Mouse (Mus musculus): ENCODE measurements around the gene Inip.

Inip gene

DNA sequence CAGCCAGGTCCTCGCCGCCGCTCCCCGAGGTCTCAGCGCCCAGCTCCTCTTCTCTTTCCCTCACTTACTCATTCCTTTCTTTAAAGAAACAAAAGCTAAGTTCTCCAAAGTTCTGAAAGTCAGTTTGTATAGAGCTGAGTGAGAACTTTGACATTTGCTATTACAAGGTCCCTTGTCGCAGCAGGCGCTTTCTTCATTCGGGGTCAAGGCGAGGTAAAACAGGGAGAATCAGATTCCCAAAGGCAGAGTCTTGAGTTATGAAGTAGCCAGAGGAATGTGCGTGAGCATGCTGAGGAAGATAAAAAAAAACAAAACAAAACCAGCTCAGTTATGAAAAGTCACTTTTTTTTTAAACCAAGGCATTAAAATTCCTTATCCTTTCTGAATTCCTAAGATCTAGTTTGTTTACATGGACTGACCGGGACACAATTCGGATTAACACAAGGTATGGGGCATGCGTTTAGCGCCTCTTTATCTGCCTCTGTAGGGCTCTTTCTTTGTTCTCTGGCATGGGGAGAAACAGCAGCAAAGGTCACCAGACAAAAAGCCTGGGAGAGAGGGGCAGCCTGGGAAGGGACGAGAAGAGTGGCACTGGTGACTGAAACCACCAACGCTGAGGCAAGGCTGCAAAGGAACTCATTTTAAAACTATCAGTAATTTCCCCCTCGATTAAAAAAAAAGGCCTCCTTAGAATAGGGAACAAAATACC, 29.1 kb downstream of the Inip start:
- in situ Hi-C loops (cut with MboI, MseI): loop anchor here (5.0 kb wide), 1 partner anchor 735 kb away; the partner anchor contains the start of gene Gng10

DNA sequence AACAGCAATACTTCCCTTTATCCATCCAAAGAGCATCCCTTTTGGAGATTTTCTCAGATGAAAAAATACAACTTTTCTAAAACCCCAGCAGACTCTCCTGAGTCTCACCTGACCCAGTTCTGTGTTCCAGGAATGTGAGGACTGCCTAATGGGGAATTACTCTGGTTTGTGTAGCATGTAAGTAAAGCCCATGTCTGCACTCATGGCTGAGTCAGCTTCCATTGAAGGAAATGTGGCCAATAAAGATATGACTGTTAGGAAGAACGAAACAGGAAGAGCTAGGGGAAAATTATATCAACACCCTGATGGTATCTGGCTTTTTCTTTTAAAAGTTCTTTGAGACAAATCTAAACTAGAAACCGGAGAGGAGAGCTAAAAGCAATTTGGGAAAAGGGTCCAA, 33.7 kb downstream of the Inip start:
- in situ Hi-C loops (cut with MboI, MseI): loop anchor here (10.0 kb wide), 1 partner anchor 163 kb away; no protein-coding TSS in a partner anchor

DNA sequence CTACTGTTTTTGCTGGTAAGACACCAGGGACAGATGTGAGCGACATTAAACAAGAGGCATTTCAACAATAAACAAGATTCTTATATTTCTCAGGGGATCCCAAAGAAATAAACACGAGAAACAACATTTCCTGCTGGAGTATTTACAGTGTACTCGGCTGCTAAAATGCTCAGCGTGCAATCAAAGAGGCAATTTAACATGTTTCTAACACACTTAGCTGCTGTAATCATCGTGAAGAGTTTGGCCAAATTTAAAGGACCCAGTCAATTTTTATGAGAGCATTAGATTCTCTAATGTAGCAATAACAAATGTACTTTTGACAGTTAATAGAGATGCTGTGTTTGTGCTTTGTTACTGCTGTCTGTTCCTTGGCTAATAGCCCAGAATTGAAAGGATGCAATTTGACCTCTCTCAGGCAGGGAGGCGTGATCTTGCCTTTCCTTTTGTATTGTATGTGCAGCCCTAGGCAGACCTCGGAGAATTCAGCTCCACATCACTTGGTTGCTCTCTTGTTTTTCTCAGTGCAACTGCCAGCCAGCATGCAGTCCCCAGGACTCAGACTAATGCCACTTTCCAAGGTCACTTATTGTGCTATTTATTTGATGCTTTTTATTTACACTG, 35.9 kb downstream of the Inip start:
- in situ Hi-C loops (cut with MboI, MseI): loop anchor here (10.0 kb wide), 1 partner anchor 161 kb away; no protein-coding TSS in a partner anchor

DNA sequence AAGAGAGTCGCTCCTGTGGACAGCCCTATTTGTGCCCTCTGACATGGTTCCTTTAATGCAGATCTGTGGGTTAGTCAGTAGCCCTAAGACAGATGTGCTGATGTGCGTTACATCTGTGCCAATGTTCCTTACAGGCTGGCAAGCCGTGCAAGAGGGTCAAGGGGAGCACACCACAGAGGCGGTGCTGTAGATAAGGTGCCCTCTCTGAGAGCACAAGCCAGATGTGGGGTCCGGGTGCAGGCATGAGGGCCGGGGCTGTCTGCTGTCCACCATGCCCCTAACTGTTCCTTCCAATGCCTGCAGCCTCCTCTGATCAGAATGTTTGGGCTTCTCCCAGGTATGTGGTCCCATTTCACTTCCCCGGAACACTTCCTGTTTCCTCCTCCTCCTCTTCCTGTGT, 36.4 kb downstream of the Inip start:
- in situ Hi-C loops (cut with MboI, MseI): loop anchor here (10.0 kb wide), 1 partner anchor 160 kb away; no protein-coding TSS in a partner anchor

DNA sequence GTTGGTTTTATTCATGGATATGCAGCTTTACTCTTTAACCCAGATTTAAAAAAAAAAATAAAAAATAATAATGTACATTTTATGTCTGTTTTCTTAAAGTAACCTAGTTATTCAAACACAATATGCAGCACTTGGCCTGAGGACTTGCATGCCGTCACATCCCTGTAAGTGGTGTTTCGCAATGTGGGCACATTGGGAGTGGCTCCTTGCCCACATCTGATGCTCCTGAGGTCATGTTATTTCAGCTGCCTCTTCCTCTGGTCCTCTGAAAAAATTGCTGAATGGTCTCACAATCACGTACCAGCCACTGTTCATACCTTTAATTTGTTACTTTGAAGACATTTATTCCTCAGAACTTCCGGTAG, 40.0 kb downstream of the Inip start:
- in situ Hi-C loops (cut with MboI, MseI): loop anchor here (10.0 kb wide), 1 partner anchor 157 kb away; no protein-coding TSS in a partner anchor

DNA sequence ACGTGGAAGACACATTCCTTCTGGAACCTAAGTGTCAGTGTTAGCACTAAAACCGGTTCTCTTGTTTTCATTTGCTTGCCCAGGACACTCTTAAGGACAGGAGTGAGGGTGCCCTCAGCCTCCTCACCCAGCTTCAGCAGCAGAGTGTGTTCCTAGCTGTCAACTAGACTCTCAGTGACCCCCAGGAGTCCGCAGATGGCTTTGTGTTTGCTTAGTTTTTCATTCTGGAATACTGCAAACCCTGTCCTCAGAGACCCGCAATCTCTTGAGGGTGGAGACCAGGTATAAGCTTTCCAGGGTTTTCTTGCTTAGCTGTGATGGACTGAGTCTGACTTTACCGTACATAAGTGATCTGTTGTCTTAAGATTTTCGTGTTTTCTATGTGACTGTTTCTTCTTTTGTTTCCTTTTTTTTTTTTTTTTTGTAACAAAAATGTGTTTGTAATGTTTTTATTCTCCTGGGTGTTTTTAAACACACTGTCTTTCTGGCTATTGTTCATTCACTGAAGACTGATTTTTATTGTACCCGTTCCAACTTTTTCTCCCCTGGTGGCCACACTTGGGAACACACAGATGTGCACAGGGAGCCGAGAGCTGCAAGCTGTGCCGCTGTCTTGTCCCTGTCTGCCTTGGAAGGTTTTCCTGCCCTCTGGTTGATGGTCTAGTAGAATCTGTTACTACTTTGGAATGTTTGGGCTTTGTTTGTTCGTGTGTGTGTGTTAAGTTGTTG, 40.6 kb downstream of the Inip start:
- in situ Hi-C loops (cut with MboI, MseI): loop anchor here (10.0 kb wide), 1 partner anchor 156 kb away; no protein-coding TSS in a partner anchor

DNA sequence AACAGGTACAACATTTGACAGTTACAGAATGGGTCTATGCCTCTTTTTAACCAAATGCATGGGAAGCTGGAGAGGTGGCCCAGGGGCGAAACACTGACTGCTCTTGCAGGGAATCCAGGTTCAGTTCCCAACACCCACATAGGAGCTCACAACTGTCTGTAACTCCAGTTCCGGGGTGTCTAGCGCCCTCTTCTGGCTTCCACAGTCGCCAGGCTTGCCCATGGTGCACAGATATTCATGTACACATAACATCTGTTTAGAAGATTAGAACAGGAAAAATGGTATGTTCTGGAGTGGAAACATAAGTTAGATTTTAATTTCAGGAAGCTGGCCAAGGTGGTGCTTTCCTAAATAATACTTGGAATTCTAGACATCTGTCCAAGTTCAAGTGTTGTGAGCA, 41.4 kb downstream of the Inip start:
- in situ Hi-C loops (cut with MboI, MseI): loop anchor here (10.0 kb wide), 1 partner anchor 155 kb away; no protein-coding TSS in a partner anchor

DNA sequence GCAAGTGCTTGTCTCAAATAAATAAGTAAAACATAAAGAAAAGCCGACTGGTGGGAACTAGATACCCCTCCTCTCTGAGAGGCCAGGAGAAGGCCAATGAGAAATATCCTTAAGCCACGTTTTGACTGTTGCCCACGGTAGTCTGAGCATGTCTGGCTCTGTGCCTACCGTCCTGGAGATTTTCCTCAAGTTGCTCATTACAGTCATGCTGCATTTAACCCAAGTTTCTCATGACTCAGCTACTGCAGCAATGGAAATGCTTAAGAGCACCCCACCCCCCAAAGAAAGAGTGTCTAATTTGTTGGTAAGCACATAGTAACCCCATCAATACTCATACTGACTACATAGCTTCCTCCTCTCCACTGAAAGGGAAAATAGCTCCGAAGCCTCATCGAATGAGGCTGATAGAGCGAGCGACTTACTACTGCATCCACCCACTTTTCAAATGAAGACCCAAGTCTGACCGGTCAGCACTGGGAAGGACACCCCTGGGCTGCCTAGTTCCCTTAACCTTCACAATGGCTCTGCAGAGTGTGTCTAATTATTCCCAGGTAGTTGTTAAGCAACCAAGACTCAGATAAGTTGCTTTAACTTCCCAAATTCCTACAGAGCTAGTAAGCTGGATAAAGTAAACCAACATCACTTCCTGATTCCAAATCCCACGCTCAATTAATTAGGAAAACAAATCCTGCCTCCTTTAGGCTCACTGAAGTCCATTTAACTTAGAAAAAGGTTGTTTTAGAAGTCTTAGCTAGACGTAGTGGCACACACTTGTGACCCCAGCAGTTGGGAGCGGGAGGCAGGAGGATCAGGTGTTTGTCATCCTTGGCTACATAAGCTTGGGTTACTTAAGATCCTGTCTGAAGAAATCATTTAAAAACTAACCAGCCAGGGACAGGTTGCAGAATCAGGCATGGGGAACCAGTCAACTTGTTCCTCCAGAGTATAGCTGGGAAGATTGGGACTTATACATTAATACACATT, 43.6 kb downstream of the Inip start:
- in situ Hi-C loops (cut with MboI, MseI): no loop called here

DNA sequence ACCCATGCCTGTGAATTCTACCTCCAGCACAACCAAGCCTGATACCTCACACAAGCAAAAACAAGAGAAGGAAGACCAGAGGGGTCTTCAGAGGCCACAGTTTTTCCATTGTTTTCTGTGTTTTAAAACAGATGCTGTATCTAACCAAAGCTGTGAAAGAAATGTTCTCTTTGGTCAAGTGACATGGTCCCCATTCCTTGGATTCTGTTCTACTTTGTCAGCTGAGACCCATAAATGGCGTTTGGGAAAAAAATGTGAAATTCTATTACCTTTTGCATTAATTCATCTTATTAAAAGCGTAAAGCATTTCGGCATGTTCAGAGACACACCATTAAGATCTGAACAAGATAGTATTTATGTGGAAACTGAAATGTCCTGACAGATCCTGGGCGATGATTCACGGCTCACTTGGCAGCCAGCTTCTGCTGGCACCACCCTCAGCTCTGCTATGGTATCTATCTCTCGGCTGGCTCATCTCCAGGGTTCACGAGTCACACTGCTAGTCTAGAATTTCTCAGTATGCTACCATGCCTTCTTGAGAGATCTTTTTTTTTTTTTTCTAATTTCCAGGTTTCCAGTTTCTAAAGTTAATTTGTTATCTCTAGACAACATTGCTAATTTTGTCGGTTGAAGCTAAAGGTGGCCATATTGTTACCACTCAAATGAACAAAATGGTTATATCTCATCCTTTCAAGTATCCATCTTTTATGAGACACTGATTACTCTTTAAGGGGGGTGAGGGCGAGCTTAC, 44.9 kb downstream of the Inip start:
- in situ Hi-C loops (cut with MboI, MseI): no loop called here

DNA sequence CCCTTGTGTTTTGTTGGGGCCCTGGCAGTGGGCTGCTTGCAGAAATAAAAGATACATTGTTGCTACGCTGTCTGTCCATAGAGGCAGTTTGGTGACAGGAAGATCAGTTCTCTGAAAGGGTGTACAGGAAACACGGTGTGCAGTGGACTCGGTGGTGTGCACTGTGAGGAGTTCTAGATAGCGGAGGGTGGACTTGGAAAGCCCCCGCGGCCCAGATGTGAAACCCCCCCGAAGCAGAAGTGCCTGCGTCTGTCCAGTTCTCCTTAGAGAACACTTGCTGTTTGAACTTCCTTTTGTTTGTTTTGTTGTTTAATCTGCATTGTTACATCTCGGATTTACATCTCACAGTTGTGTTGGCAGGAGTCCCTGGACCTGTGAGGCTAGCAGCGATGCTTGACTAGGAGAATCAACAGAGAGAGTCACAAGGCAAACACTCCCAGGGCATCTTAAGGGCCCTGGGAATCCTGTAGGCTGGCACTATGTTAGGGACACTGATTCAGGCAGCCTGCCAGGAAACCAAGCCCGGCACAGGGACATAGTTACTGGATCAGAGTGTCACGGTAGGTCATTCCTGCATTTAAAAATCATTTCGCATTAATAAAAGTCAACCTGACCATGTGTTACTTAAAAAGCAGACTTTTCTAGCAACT, 47.8 kb downstream of the Inip start:
- in situ Hi-C loops (cut with MboI, MseI): no loop called here

DNA sequence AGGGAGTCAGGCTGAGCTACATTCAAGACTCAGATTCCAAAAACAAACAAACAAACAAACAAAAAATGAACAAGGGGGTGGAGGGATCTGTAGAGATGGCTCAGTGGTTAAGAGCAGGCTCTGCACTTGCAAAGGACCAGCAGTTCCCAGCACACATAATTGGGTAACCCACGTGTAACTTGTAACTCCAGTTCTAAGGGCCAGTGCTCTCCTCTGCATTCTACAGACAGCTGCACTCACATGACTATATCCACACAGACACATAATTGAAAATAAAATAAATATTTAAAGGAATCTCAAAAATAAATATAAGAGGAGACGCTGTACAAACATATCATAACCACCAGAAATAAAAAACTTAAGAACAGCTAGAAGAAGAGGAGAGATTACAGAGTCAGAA, 61.5 kb downstream of the Inip start:
- in situ Hi-C loops (cut with MboI, MseI): loop anchor here (5.0 to 10.0 kb wide), 2 partner anchors 125 to 383 kb away; no protein-coding TSS in a partner anchor

DNA sequence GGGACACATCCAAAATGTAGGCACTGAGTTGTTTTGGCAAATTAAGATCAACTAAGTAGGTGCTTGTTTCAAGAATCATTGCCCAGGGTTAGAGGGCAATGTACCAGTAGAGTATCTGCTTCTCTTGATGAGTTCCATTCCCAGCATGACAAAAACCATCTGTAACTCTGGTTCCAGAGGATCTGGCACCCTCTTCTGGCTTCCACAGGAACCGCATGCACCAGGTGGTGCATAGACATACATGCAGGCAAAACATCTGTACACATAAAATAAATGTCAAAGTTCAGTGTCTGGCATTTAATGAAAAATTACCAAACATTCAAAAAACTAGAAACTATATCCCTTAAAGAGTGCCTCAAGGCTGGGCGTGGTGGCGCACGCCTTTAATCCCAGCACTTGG, 62.1 kb downstream of the Inip start:
- in situ Hi-C loops (cut with MboI, MseI): no loop called here

DNA sequence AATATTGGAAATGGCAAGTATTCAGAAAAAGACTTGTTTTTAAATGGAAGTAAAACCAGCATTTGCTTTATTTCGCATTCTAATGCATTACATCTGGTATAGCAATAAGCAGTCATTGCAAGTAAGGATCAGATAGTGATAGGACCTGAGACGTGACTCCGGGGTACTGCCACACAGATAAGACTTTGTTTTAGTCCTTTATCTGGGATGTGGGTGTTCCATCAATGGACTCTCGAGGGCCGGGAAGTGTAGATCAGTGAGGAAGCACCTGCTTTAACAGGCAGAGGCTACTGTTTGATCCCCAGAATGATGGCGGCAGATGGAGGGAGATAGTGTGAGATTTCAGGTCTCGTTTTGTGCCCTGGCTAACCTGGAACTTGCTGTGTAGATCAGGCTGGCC, 69.8 kb downstream of the Inip start:
- in situ Hi-C loops (cut with MboI, MseI): no loop called here

DNA sequence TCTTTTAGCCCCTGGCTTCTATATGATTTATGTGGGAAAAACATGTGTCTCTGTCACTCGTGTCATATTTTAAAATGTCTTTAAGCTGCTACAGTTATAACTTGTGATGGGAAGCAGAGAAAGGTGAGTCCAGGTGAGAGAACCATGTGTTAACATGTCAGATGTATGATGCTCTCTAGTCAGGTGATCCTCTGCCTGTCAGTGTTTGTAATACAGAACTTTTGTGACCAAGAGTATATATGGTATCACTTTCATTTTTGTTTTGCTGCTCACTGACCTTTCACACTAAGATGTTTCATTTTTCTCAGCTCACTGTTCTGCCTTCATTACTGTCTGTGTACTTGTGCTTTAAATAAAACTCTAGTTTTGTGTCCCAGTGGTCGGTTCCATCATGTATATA, 72.5 kb downstream of the Inip start:
- in situ Hi-C loops (cut with MboI, MseI): no loop called here

DNA sequence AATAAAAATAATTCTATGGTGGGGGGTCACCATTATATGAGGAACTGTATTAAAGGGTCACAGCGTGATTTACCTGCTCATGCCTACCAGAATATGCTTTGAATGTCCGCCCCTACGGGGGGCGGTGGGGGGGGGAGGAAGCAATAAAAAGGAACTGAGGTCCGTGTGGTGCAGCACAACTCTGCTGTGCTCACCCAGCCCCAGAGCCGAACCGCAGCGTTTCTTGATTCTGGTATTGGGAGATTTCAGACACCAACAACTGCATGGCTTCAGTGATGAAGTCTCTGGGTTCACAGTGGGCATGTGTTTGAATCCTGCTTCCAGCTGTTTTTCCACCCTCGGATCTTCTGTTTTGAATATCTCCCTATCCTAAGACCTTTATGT, 73.5 kb downstream of the Inip start:
- in situ Hi-C loops (cut with MboI, MseI): no loop called here

DNA sequence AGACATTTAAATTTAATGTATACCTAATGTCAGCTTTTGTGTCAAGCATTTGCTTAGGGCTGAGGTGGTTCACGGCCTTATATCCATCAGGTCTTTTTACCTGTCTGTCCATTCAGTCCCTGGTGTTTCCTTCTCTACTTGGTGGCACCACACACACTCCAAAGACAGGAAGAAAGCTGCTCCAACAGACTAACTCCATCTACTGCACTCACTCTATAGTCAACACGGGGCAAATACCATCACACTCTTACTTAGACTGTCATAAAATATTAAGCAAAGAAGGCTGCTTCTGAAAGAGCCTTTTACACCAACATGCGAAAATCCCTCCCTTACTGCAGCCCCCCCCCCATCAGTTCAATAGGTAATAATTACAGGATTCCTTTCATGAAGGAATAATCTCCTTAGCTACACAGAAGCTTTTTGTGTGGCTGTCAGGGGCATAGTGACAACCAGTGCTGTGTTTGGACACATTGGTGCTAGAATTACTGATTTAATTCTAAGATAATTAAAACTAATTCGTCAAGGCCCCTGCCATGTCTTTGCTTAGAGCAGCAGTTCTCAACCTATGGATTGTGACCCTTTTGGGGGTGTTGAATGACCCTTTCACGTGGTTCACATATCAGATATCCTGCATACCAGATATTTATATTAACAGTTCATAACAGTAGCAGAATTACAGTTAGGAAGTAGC, 74.1 kb downstream of the Inip start:
- in situ Hi-C loops (cut with MboI, MseI): no loop called here

DNA sequence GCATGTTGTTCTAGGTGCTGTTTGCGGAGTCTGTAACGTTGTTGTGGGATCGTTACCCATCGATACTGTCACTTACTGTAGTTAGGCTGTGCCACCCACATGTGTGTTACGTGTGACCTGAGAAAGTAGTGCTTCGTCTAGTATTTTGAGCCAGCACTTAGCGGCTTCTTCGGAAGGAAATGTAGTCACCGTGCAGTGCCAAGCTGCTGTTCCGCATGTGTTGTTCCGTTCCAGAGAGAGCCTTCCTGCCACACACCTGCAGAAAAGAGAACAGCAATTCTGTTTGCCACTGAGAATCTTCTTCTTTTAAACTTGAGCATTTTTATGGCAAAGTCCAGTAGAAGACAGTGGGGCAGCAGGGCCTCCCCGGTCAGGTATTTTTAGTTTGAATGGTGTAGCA, 74.9 kb downstream of the Inip start:
- in situ Hi-C loops (cut with MboI, MseI): no loop called here

DNA sequence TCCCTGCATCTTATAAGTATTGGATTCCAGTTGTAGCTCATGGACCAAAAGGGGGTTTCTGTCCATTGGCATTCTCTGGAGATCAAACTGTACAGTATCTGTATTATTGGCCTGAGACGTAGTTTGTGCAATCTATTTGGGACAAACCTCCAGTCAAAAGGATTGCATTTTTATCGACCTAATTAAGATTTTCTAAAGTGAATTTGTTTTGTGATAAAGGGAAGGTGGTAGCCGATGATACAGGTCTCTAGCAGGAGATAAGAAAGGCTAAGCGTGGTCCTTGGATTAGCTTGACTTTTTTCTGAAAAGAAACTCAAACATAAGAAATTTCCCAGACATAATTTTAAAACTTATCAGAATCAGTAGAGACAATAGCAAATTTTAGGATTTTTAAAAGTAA, 75.8 kb downstream of the Inip start:
- in situ Hi-C loops (cut with MboI, MseI): no loop called here

DNA sequence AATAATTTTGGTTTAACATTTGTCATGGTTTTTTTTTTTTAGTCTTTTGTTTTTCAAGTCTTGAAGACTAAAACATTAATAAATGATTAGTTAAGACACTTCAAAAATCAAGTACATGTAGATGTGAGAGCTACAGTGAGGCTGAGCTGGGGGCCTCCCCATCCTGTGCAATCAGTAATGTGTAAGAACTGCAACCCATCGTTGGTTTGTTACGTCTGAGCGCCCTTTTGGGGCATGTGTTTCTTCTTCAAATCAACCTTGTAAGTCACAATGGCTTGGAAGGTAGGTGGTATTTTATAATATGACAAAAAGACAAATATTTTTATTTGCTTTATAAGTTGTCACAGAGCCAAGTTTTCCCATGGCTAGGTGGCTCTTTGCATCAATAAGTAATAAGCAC, 79.6 kb downstream of the Inip start:
- in situ Hi-C loops (cut with MboI, MseI): no loop called here

All from T-helper 2 cell (primary cell).